Mouse (Mus musculus) cerebellum, adult 2 months (tissue): ENCODE data around the gene Mroh3. TPM values are rescaled to one million over a fixed set of nuclear protein-coding genes. Genes with fewer than 3 reads are reported as not detected.

Experiments used
- DNase-seq, 2 experiments: peaks; one replicate each; pipeline ENCODE4 v3.0.0; 2021
- H3K27ac ChIP-seq: fragments of 200-500 bp; 2 replicates; pipeline ENCODE4 v1.5.1; 2012; ENCODE audit warnings: low read length, control low read depth, inconsistent platforms; ENCODE audit not compliant: insufficient read depth
- H3K27me3 ChIP-seq: fragments of 200-500 bp; 2 replicates; pipeline ENCODE4 v1.6.1; 2012; ENCODE audit warnings: inconsistent platforms, mild to moderate bottlenecking, low read length, moderate library complexity; ENCODE audit not compliant: control insufficient read depth, insufficient read depth
- H3K4me1 ChIP-seq: fragments of 200-500 bp; 2 replicates; pipeline ENCODE4 v1.6.1; 2011; ENCODE audit warnings: low read length; ENCODE audit not compliant: control insufficient read depth, insufficient read depth
- H3K4me3 ChIP-seq: fragments of 200-500 bp; replicated peaks from 2 replicates; pipeline ENCODE3; 2011; ENCODE audit warnings: mild to moderate bottlenecking, low read depth, low read length, control low read depth; ENCODE audit not compliant: insufficient read depth
- CTCF ChIP-seq: fragments of 200-500 bp; IDR thresholded peaks from 2 replicates; pipeline ENCODE4 v1.5.1; 2011; ENCODE audit warnings: low read depth, mild to moderate bottlenecking, control low read depth, low read length, moderate library complexity, borderline replicate concordance; ENCODE audit not compliant: insufficient read depth
- POLR2A ChIP-seq: fragments of 200-500 bp; IDR thresholded peaks from 2 replicates; pipeline ENCODE4 v1.6.1; 2011; ENCODE audit warnings: low read length, control low read depth, borderline replicate concordance; ENCODE audit not compliant: insufficient read depth
- WGBS: fragments of 180-500 bp; shearing (Covaris S2); methylation state at CpG from one replicate; pipeline ENCODE4 v1.1.7; 2018; 5-methylcytosine and 5-hydroxymethylcytosine counted together
- polyA plus RNA-seq: library from polyadenylated mRNA; depleted of rRNA; stranded (reverse); fragments of >200 nt; gene quantifications from 2 replicates; pipeline ENCODE4 v1.2.3, GENCODE M21; 2012; rRNA removed

Gene Mroh3
- polyA plus RNA-seq, result 0.63 and 1.0 TPM in 2 replicates

DNA sequence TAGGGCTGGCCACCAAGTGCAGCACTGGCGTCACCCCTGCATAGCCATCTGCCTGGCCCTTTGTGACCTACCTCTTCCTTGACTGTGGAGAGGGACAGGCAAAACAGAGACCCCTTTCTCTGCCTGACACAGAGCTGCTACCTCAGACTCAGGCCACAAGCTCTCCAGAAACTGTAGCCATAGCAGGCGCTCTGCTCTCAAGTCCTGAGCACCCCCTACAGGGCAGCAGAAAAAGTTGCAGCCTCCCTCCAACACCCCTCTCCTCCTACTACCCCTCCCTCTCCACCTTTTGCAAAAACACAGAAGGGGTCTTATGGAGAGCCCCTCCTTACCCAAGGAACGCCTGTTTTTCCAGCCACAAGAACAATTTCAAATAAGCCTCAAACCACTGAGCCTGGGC lies at the start of gene Mroh3:
Mroh3 (minus strand) TSS at position 26 of the 400 bp plus-strand sequence.
- H3K27me3 ChIP-seq, result no peaks in the 10 kb centered on the region
- H3K4me3 ChIP-seq, result no peak within 1 kb of the TSS
- no peaks in the 10 kb centered on the region for H3K4me1 ChIP-seq
- 38% methylated on average over 3 of the region's 3 CpGs for WGBS
- no peak for DNase-seq
- TF ChIP-seq POLR2A, result no peak
- TF ChIP-seq CTCF, result peak; percentile 47; the same call in 1 of the 2 replicates
- no peak within 1 kb of the TSS for H3K27ac ChIP-seq

DNA sequence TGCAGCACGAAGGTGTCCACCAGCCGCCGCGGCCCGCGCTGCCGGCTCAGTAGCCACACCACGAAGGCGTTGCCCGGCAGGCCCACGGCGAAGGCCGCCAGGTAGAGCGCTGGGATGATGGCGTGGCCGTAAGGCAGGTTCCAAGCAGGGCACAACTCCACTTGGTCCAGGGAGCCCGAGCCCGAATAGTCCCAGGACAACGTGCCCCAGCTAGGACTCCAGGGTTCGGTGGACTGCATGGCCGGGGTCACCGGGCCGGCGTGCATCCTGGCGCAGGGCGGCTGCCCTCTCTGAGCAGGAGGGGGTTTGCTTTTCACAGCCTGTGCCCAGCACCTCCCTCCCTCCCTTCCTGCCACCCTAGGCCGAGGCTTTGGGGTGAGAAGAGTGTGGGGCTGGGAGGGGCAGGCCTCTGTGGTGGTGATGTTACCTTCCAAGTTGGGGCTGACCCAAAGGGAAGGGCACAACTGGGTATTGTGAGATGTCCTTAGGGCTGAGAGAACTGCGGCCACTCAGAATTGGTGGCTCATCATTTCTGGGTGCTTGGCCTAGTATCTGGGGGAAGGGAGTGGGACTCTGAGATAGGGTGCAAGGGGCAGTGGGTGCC lies 48.1 kb upstream of the Mroh3 start, which contains the start of gene Gpr25:
Gpr25 (minus strand) TSS at position 239 of the 604 bp plus-strand sequence.
- H3K4me3 ChIP-seq, result peak within 1 kb of the TSS; percentile 74
- TF ChIP-seq CTCF (no peak), POLR2A (no peak)
- no peaks in the 10 kb centered on the region for H3K27me3 ChIP-seq

DNA sequence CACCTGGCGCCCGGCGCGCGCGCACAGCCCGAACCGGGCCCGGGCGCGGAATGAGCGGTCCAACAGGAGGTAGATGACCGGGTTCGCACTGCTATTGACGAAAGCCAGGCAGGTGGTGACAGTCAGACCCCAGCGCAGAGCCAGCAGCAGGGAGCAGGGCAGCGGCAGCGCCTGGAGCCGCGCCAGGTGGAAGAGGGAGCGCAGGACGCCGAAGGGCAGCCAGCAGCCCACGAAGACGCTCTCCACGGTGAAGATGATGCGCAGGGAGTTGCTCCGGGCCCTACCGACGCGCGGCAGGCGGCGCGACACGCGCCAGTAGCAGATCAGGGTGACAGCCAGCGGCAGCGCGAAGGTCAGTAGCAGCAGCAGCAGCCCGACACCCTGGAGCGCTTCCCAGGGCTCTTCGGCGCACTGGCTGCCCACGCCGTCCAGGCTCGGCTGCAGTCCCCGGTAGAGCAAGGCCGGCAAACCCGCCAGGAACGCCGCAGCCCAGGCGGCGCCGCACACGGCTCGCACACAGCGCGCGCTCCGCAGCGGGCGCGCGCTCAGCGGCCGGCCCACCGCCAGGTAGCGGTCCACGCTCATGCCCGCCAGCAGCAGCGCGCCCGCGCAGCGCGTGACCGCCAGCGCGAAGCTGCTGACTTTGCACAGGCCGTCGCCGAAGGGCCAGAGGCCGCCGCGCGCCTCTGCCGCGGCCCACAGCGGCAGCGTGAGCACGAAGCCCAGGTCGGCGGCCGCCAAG lies 47.4 kb upstream of the Mroh3 start:
- TF ChIP-seq CTCF, result no peak
- TF ChIP-seq POLR2A, result peak; percentile 68
- no peaks in the 10 kb centered on the region for H3K27me3 ChIP-seq
- peak overlapping the region; percentile 74 for H3K4me3 ChIP-seq
- H3K4me1 ChIP-seq, result no peaks in the 10 kb centered on the region; the same call in 1 of the 2 replicates
- WGBS, result under 1% methylated on average over 95 of the region's 95 CpGs
- H3K27ac ChIP-seq, result peak overlapping the region; percentile 87
- DNase-seq, result peak; percentile 86 to 89

More for the DNA sequence above, 48.1 kb upstream of the Mroh3 start, which contains the start of gene Gpr25:
- H3K4me1 ChIP-seq, result no peaks in the 10 kb centered on the region; the same call in 1 of the 2 replicates
- 5% methylated on average over 27 of the region's 28 CpGs for WGBS
- peak within 1 kb of the TSS; percentile 87 for H3K27ac ChIP-seq
- no peak for DNase-seq

- H3K4me3 ChIP-seq, result peak overlapping the region; percentile 74
- no peak for DNase-seq
- WGBS, result 2% methylated on average over 16 of the region's 16 CpGs
- no peak for TF ChIP-seq CTCF
- TF ChIP-seq POLR2A, result no peak
- H3K4me1 ChIP-seq, result no peaks in the 10 kb centered on the region; the same call in 1 of the 2 replicates
- no peaks in the 10 kb centered on the region for H3K27me3 ChIP-seq
- peak overlapping the region; percentile 87 for H3K27ac ChIP-seq
Observed at GRCm38 (mm10) chr1:136259543-136259892, 46.9 kb upstream of the Mroh3 start.

DNA sequence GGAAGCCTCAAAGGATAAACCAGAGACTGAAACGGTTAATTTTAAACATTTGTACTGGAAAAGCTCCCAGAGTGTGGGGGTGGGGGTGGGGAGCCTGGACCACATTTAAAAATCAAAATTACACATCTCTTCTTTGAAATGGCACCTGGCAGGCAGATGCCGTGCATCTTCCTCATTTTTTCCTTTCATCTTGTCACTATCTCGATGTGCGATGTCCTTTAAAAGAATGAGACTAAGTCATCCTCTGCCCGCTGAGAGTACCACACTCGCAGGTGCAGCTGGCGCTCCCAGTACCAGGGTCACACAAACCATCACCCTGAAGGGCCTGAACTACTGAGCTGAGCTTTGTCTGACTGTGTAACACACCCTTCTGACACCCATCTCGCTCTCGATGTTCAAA lies 45.9 kb upstream of the Mroh3 start:
- 81% methylated on average over 9 of the region's 9 CpGs for WGBS
- no peak overlapping the region for H3K4me3 ChIP-seq

DNA sequence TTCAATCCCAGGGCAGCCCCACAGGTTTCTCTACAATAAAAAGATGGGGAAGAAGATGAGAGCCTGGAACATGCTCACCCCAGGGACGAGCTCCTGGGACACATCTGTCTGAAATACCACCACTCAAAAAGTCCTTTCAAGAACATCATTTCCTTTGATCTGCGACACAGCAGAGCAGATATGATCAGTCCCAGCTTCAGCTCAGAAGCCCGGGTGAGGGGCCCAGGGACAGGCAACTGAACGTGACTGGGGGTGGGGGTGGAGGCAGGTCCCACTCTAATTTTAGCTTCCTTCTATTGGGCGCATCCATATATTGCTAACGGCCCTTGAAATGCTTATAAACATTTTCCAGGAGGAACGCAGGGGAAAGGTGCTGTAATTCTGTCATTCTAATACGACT lies 43.0 kb upstream of the Mroh3 start:
- WGBS, result 74% methylated on average over 8 of the region's 8 CpGs
- DNase-seq, result no peak
- no peaks in the 10 kb centered on the region for H3K27me3 ChIP-seq
- H3K4me1 ChIP-seq, result no peaks in the 10 kb centered on the region
- TF ChIP-seq POLR2A, result no peak
- no peak for TF ChIP-seq CTCF
- no peak overlapping the region for H3K4me3 ChIP-seq
- H3K27ac ChIP-seq, result no peak overlapping the region

More for the DNA sequence above, 45.9 kb upstream of the Mroh3 start:
- H3K27me3 ChIP-seq, result no peaks in the 10 kb centered on the region
- H3K27ac ChIP-seq, result no peak overlapping the region
- DNase-seq, result no peak
- TF ChIP-seq POLR2A (no peak), CTCF (no peak)
- no peaks in the 10 kb centered on the region; the same call in 1 of the 2 replicates for H3K4me1 ChIP-seq

DNA sequence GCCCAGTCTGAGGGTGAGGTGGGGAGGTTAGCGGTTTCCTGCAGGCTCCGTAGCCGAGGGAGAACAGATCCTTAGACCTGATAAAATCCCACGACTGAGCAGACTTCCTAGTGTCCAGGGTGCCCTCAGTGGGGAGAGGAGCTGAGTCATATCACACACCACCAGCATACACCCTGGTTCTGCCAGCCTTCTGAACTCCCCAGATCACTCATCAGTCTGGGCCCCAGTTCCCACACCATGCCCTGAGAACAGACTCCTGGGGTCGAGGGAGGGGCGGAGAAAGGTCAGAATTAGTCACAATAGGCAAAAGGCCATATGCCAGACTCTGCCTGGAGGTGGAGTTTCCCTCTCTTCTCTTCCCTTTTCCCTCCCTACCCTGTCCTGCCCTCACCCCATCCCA lies 42.5 kb upstream of the Mroh3 start:
- no peaks in the 10 kb centered on the region for H3K4me1 ChIP-seq
- TF ChIP-seq CTCF, result no peak
- TF ChIP-seq POLR2A, result no peak
- WGBS, result 51% methylated on average over 6 of the region's 6 CpGs

GRCm38 (mm10) chr1:136254503-136255065 lies 42.0 kb upstream of the Mroh3 start:
- WGBS, result 89% methylated on average over 10 of the region's 10 CpGs
- Histone ChIP-seq H3K27me3 (no peaks in the 10 kb centered on the region; the same call in 1 of the 2 replicates), H3K4me1 (no peaks in the 10 kb centered on the region), H3K4me3 (no peak overlapping the region), H3K27ac (no peak overlapping the region)
- TF ChIP-seq POLR2A (no peak), CTCF (no peak)
- DNase-seq, result no peak

More for the DNA sequence above, 42.5 kb upstream of the Mroh3 start:
- Histone ChIP-seq H3K4me3 (no peak overlapping the region), H3K27me3 (no peaks in the 10 kb centered on the region; the same call in 1 of the 2 replicates), H3K27ac (no peak overlapping the region)
- no peak for DNase-seq
